Mouse (Mus musculus): Measurements from ENCODE around the gene Itgae.

DNA sequence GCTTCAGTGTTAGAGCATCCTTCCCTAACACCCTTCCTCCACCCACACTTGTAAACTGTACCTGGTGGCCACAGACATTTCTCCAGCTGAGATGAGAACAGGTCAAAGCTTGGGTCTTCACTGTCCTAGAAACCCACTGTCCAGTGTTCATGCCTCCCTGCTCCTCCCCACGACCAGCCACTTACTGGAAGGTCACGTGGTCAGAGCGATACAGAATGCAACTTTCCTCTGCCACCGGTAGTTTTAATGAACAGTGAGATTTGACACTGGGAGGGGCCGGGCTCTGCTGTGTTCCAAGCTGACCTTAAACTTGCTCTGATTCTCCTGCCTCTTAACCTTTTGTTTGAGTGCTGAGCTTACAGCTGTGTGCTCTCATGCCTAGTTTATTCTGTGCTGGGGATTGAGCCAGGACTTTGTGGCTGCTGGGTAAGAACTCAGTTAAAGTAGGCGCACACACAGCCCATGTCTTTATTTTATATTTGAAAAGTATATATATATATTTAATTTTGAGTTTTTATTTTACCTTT is 46.1 kb upstream of the Itgae start:
- TF ChIP-seq EP300 (IDR thresholded peaks at IDR 0.05; ENCODE audit: insufficient read depth, low read depth, low read length): no peak
- TF ChIP-seq POLR2A (IDR thresholded peaks at IDR 0.05; ENCODE audit: insufficient read depth, low read depth, low read length): no peak
- TF ChIP-seq CTCF (IDR thresholded peaks at IDR 0.05): no peak
